Mouse (Mus musculus) cerebellum, adult 2 months (tissue): ENCODE results near the gene Aicda.

Experiments
- CTCF ChIP-seq: fragments of 200-500 bp; IDR thresholded peaks from 2 replicates; pipeline ENCODE4 v1.5.1; 2011; ENCODE audit warnings: low read depth, mild to moderate bottlenecking, control low read depth, low read length, moderate library complexity, borderline replicate concordance; ENCODE audit not compliant: insufficient read depth
- POLR2A ChIP-seq: fragments of 200-500 bp; IDR thresholded peaks from 2 replicates; pipeline ENCODE4 v1.6.1; 2011; ENCODE audit warnings: low read length, control low read depth, borderline replicate concordance; ENCODE audit not compliant: insufficient read depth

- TF ChIP-seq CTCF: peak; percentile 73; the same call in 1 of the 2 replicates
- TF ChIP-seq POLR2A: no peak
These were observed 8.9 kb downstream of the Aicda start for GRCm38 (mm10) chr6:122562463-122562862.
